Mouse (Mus musculus) lung, embryonic 16.5 days (tissue): ENCODE results near the gene Tmem40. TPM values are rescaled to one million over a fixed set of nuclear protein-coding genes. Genes with fewer than 3 reads are reported as not detected.

Source experiments
- ATAC-seq: fragments of 200-750 bp; cut with Nextera tagmentation; 2 replicates; pipeline ENCODE4 v1.8.0; 2017; ENCODE audit warnings: low read depth, mild to moderate bottlenecking, moderate library complexity
- H3K27ac ChIP-seq: fragments of 300-500 bp; sonication (generic); 2 replicates; pipeline ENCODE4 v1.5.1; 2014; ENCODE audit warnings: mild to moderate bottlenecking, control low read depth, low read length
- H3K27me3 ChIP-seq: fragments of 300-500 bp; sonication (generic); 2 replicates; pipeline ENCODE4 v1.6.1; 2014; ENCODE audit warnings: low read depth, low read length, mixed read lengths; ENCODE audit not compliant: control insufficient read depth, insufficient read depth
- H3K36me3 ChIP-seq: fragments of 300-500 bp; sonication (generic); 2 replicates; pipeline ENCODE4 v1.6.1; 2014; ENCODE audit warnings: low read length; ENCODE audit not compliant: control insufficient read depth, insufficient read depth
- H3K4me1 ChIP-seq: fragments of 300-500 bp; sonication (generic); replicated peaks from 2 replicates; pipeline ENCODE4 v1.6.1; 2014; ENCODE audit warnings: low read length, mixed read lengths; ENCODE audit not compliant: control insufficient read depth, insufficient read depth
- H3K4me2 ChIP-seq: fragments of 300-500 bp; sonication (generic); 2 replicates; pipeline ENCODE4 v1.6.1; 2014; ENCODE audit warnings: low read depth, low read length, control low read depth
- H3K4me3 ChIP-seq: fragments of 300-500 bp; sonication (generic); 2 replicates; pipeline ENCODE4 v1.5.1; 2014; ENCODE audit warnings: mild to moderate bottlenecking, low read length, control low read depth
- H3K9ac ChIP-seq: fragments of 300-500 bp; sonication (generic); 2 replicates; pipeline ENCODE4 v1.6.1; 2014; ENCODE audit warnings: low read length, control low read depth
- H3K9me3 ChIP-seq: fragments of 300-500 bp; sonication (generic); 2 replicates; pipeline ENCODE4 v1.6.1; 2016; ENCODE audit warnings: low read length; ENCODE audit not compliant: control insufficient read depth
- WGBS: fragments of 180-500 bp; shearing (Covaris S2); extraction: QIAGEN DNeasy Blood & Tissue Kit; methylation state at CpG from one replicate; pipeline ENCODE4 v1.1.7; 2014; 5-methylcytosine and 5-hydroxymethylcytosine counted together
- microRNA-seq: library from miRNA; unstranded; fragments of <30 nt; microRNA quantifications from one replicate; pipeline ENCODE4, GENCODE M21; 2016
- polyA plus RNA-seq: library from polyadenylated mRNA; unstranded; fragments of >200 nt; fragmentation: Nextera tagmentation; extraction: Ambion mirVana; gene quantifications from 2 replicates; pipeline ENCODE4 v1.2.1, GENCODE M21; 2015

Tmem40 gene
- polyA plus RNA-seq, 1 experiment from 2014 or later: 2.3 TPM

GRCm38 (mm10) chr6:115687753-115688152 lies 74.5 kb downstream of the Tmem40 start:
- H3K27ac ChIP-seq: no peak overlapping the region
- WGBS: 58% methylated on average over 3 of the region's 3 CpGs
- no peak overlapping the region for H3K4me3 ChIP-seq
- H3K9me3 ChIP-seq: peaks cover 6% of the 10 kb centered on the region
- no peaks in the 10 kb centered on the region for H3K27me3 ChIP-seq
- no peaks in the 10 kb centered on the region for H3K36me3 ChIP-seq
- H3K4me2 ChIP-seq: no peak overlapping the region
- no peak for ATAC-seq
- no peak overlapping the region for H3K9ac ChIP-seq
- H3K4me1 ChIP-seq: no peaks in the 10 kb centered on the region

- Histone ChIP-seq H3K4me2 (no peak overlapping the region), H3K9ac (no peak overlapping the region), H3K4me3 (no peak overlapping the region), H3K27ac (no peak overlapping the region), H3K9me3 (peaks cover 6% of the 10 kb centered on the region), H3K36me3 (no peaks in the 10 kb centered on the region), H3K4me1 (no peaks in the 10 kb centered on the region), H3K27me3 (no peaks in the 10 kb centered on the region)
- ATAC-seq: no peak
- 61% methylated on average over 11 of the region's 11 CpGs for WGBS
Observed at GRCm38 (mm10) chr6:115684851-115685646, 77.2 kb downstream of the Tmem40 start.

GRCm38 (mm10) chr6:115684271-115684670 lies 77.9 kb downstream of the Tmem40 start:
- WGBS: 96% methylated on average over 2 of the region's 2 CpGs
- Histone ChIP-seq H3K9ac (no peak overlapping the region), H3K27ac (no peak overlapping the region), H3K4me3 (no peak overlapping the region), H3K4me1 (no peaks in the 10 kb centered on the region), H3K36me3 (no peaks in the 10 kb centered on the region), H3K27me3 (no peaks in the 10 kb centered on the region), H3K4me2 (no peak overlapping the region), H3K9me3 (peaks cover 6% of the 10 kb centered on the region)
- no peak for ATAC-seq

GRCm38 (mm10) chr6:115681066-115681465 lies 81.1 kb downstream of the Tmem40 start:
- no peak for ATAC-seq
- no peak overlapping the region for H3K9ac ChIP-seq
- H3K4me2 ChIP-seq: no peak overlapping the region
- H3K27me3 ChIP-seq: no peaks in the 10 kb centered on the region
- WGBS: 69% methylated on average over 4 of the region's 4 CpGs
- H3K9me3 ChIP-seq: no peaks in the 10 kb centered on the region
- no peaks in the 10 kb centered on the region for H3K36me3 ChIP-seq
- no peaks in the 10 kb centered on the region for H3K4me1 ChIP-seq
- no peak overlapping the region for H3K27ac ChIP-seq
- H3K4me3 ChIP-seq: no peak overlapping the region

Small RNA genes within 50 kb of the gene (microRNA-seq; reads per million reads assigned to microRNA genes)
- gene Mir7660: not detected

Other genes with a start within 250 kb of the Tmem40 start
- 23.9 and 24.8 TPM in 2 replicates for gene Tsen2, start 217.7 kb downstream of the Tmem40 start, polyA plus RNA-seq
- 0.58 and 0.63 TPM in 2 replicates for gene Mkrn2os, start 169.8 kb downstream of the Tmem40 start, polyA plus RNA-seq
- 27.1 and 32.5 TPM in 2 replicates for gene Mkrn2, start 160.5 kb downstream of the Tmem40 start, polyA plus RNA-seq
- 80.8 and 86.3 TPM in 2 replicates for gene Raf1, start 85.8 kb downstream of the Tmem40 start, polyA plus RNA-seq
- gene Cand2, start 12.1 kb upstream of the Tmem40 start, polyA plus RNA-seq: 23.4 and 28.2 TPM in 2 replicates
- 2,193 and 2,268 TPM in 2 replicates for gene Rpl32, start 46.3 kb upstream of the Tmem40 start, polyA plus RNA-seq
- 1.8 and 2.1 TPM in 2 replicates for gene Efcab12, start 76.0 kb upstream of the Tmem40 start, polyA plus RNA-seq
- 22.4 and 23.5 TPM in 2 replicates for gene Mbd4, start 91.0 kb upstream of the Tmem40 start, polyA plus RNA-seq
- gene Ift122, start 91.1 kb upstream of the Tmem40 start, polyA plus RNA-seq: 23.4 and 23.5 TPM in 2 replicates
- gene Rho, start 169.3 kb upstream of the Tmem40 start, polyA plus RNA-seq: 0.08 and 0.16 TPM in 2 replicates
- gene H1foo, start 182.5 kb upstream of the Tmem40 start, polyA plus RNA-seq: not detected in 2 replicates
- gene Plxnd1, start 232.6 kb upstream of the Tmem40 start, polyA plus RNA-seq: 45.2 and 47.8 TPM in 2 replicates